Mouse (Mus musculus) kidney, adult 8-10 months (tissue): ENCODE measurements around the gene Tktl1.
"Not testable (repeated sequence)": the region's sequence is repeated elsewhere in the genome, so short reads cannot be mapped to it uniquely, and the experiment has no call there.

Source experiments
- DNase-seq, 2 experiments: peaks; one replicate each; pipeline ENCODE4 v3.0.0; 2022

Gene Tktl1

GRCm38 (mm10) chrX:74176959-74177358 is at the start of gene Tktl1:
Gene Tktl1, plus strand, starts transcription at chrX:74177259.
- DNase-seq: no peak

DNA sequence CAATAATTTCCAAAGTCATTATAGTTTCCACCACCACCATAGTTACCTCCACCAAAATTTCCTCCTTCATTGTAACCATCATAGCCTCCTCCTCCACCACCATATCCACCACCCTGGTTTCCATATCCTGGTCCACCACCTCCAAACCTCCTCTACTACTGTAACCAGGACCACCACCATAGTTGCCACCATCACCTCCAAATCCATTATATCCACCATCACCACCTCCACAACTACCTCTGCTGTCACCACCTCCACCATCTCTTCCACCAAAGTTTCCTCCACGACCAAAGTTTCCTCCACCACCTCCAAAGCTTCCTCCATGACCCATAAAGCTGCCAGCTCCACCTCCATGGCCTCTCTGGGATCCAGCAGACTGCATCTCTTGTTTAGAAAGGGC is 41.8 kb upstream of the Tktl1 start, which contains the start of gene Mecp2:
TSS of gene Mecp2 (minus strand) at position 101 of the 400 bp plus-strand sequence.
- not testable (repeated sequence) for DNase-seq

DNA sequence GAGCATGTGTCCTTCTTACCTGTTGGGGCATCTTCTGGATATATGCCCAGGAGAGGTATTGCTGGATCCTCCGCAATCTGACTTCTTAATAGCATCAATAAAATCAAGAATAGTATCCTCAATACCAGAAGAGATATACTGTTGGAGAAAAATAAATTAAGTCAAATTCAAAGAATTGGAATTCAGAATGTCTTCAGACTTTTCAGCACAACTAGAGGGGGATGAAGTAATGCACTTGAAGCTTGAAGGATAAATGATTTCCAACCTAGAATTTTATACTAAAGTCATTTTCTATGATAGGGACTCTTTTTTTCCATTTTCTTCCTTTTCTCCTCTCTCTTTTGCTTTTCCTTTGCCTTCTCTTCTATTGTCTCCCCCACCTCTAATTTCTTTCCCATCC is 9.3 kb upstream of the Tktl1 start, which contains the start of gene Tex28:
TSS of gene Tex28 (minus strand) at position 101 of the 400 bp plus-strand sequence.
- DNase-seq: no peak

DNA sequence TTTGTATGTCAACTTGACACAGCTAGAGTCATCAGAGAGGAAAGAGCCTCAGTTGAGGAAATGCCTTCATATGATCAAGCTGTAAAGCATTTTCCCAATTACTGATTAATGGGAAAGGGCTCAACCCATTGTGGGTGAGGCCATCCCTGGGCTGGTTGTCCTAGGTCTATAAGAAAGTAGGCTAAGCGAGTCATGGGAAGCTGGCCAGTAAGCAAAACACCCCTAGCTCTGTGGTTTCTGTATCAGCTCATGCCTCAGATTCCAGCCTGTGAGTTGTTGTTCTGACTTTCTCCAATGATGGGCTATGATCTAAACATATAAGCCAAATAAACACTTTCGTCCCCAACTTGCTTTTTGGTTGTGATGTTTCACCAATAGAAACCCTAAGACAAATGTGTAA is 26.5 kb downstream of the Tktl1 start:
- no peak for DNase-seq

- no peak for DNase-seq
Observed at GRCm38 (mm10) chrX:74218496-74218895, 41.4 kb downstream of the Tktl1 start.

GRCm38 (mm10) chrX:74219449-74219848 is 42.4 kb downstream of the Tktl1 start:
- no peak for DNase-seq

DNA sequence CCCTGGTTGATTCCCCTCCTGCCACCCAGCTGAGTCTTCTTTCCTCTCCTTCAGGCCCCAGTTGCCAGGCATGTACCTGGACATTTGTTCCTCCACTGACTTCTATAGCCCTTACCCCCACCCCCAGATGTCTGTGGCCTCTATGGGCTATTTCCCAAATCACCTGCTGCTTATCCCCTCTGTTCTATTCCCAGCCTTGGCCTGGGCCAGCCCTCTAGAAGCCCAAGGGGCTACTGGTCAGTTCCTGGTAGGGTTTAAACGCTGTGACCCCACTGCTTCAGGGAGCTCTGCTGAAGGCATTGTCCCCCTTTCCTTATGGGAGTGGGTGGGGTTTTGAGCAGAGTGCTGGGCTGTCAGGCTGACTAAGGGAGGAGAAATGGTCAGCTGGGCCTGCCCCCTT is 43.0 kb downstream of the Tktl1 start:
- DNase-seq: not testable (repeated sequence)

- no peak for DNase-seq
Observed at GRCm38 (mm10) chrX:74230038-74230437, 53.0 kb downstream of the Tktl1 start.

- DNase-seq: no peak
Observed at GRCm38 (mm10) chrX:74233196-74233595, 56.1 kb downstream of the Tktl1 start.

GRCm38 (mm10) chrX:74240332-74240731 is 63.3 kb downstream of the Tktl1 start:
- no peak for DNase-seq

DNA sequence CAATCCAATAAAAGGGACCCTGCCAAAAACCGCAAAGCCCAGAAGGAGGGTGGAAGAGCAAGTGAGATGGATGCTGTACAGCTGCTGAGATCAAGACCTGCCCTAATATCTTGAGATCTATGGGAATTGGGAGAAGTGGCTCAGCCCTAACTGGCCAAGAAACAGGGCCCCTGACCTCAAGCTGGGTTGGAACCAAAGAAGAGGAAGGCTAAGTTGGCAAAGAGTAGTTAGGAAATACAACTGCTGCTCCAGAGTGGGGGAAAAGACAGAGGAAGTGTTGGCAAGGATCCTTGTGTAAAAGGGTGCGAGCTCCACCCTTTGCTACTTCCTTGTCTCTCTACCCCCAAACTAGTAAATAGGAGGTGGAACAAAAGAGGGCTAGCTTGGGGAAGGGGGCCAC is 66.3 kb downstream of the Tktl1 start:
- DNase-seq: no peak

GRCm38 (mm10) chrX:74243807-74244206 is 66.7 kb downstream of the Tktl1 start:
- no peak for DNase-seq

GRCm38 (mm10) chrX:74244614-74245083 is 67.6 kb downstream of the Tktl1 start:
- DNase-seq: peak; percentile 28 to 51

- no peak for DNase-seq
Observed at GRCm38 (mm10) chrX:74245107-74245506, 68.0 kb downstream of the Tktl1 start.

DNA sequence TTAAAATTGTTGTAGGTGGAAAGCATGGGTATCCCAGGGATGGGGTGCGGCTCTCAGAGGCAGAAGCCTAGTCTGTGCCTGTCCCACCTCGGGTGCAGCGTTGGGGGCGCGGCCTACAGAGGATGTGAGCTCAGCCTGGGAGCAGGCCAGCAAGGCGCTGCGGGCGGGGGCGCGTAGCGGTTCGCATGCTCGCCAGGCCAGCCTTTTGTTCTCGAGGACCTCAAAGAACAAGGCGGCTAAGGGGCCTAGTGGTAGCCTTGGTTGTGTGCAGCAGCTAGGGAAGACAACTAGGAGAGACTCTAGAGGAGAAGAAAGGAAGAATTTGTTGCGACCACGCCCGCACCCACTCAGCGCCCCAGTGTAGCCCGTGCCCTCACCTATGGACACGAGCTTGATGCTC is 68.6 kb downstream of the Tktl1 start:
- peak; percentile 49 to 58 for DNase-seq

- peak; percentile 88 to 90 for DNase-seq
Observed at GRCm38 (mm10) chrX:74246213-74246681, 69.2 kb downstream of the Tktl1 start.

GRCm38 (mm10) chrX:74246693-74247092 is 69.6 kb downstream of the Tktl1 start:
- peak; percentile 9 to 22 for DNase-seq

DNA sequence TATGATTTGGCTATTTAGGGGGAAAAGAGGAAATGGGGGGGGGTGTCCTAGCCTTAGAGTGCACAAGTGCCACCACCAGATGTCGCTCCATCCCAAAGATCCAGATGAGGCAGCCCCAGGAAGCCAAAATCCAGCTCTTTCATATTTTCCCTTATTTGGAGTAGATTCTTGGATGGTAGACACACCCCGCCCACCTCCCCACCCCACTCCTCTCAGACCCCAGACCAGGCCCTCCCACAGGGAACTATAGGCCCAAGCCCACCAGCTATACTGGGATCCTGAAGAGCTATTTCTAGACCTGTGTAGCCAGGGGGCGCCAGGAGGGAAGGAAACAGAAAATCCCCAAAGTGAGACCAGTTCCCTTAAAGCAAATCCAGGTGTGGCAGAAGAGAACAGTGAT is 71.6 kb downstream of the Tktl1 start:
- peak; percentile 27 to 62 for DNase-seq

GRCm38 (mm10) chrX:74249615-74250014 is 72.6 kb downstream of the Tktl1 start, which contains the start of gene Flna:
Gene Flna, minus strand, starts transcription at chrX:74249820.
- peak; percentile 30 to 65 for DNase-seq

GRCm38 (mm10) chrX:74254153-74254887 is 77.3 kb downstream of the Tktl1 start, which contains the start of gene Emd:
Gene Emd, plus strand, starts transcription at chrX:74254687.
- DNase-seq: peak; percentile 92 to 94

- no peak for DNase-seq
Observed at GRCm38 (mm10) chrX:74254888-74255565, 78.0 kb downstream of the Tktl1 start.

- no peak for DNase-seq
Observed at GRCm38 (mm10) chrX:74257746-74258145, 80.7 kb downstream of the Tktl1 start.
